Mouse (Mus musculus) lung, embryonic 14.5 days (tissue): ENCODE data around the gene Susd2. TPM values are rescaled to one million over a fixed set of nuclear protein-coding genes. Genes with fewer than 3 reads are reported as not detected.

ENCODE experiments used
- ATAC-seq: fragments of 200-750 bp; cut with Nextera tagmentation; 2 replicates; pipeline ENCODE4 v1.8.0; 2017; ENCODE audit warnings: mild to moderate bottlenecking, moderate TSS enrichment, moderate library complexity; ENCODE audit not compliant: insufficient read depth
- DNase-seq: peaks from one replicate; pipeline ENCODE4 v3.0.0-alpha.2; 2015
- H3K27ac ChIP-seq: fragments of 300-500 bp; sonication (generic); 2 replicates; pipeline ENCODE4 v1.5.1; 2014; ENCODE audit warnings: low read depth, mild to moderate bottlenecking, moderate library complexity
- H3K27me3 ChIP-seq: fragments of 300-500 bp; sonication (generic); 2 replicates; pipeline ENCODE4 v1.6.1; 2014; ENCODE audit warnings: low read length, control low read depth; ENCODE audit not compliant: insufficient read depth
- H3K36me3 ChIP-seq: fragments of 300-500 bp; sonication (generic); 2 replicates; pipeline ENCODE4 v1.6.1; 2014; ENCODE audit warnings: control low read depth; ENCODE audit not compliant: insufficient read depth
- H3K4me1 ChIP-seq: fragments of 300-500 bp; sonication (generic); 2 replicates; pipeline ENCODE4 v1.6.1; 2014; ENCODE audit warnings: antibody characterized with exemption, control low read depth; ENCODE audit not compliant: insufficient read depth
- H3K4me2 ChIP-seq: fragments of 300-500 bp; sonication (generic); 2 replicates; pipeline ENCODE4 v1.6.1; 2014; ENCODE audit warnings: mild to moderate bottlenecking
- H3K4me3 ChIP-seq: fragments of 300-500 bp; sonication (generic); 2 replicates; pipeline ENCODE4 v1.5.1; 2014; ENCODE audit warnings: low read depth, low read length
- H3K9ac ChIP-seq: fragments of 300-500 bp; sonication (generic); 2 replicates; pipeline ENCODE4 v1.6.1; 2014
- H3K9me3 ChIP-seq: fragments of 300-500 bp; sonication (generic); 2 replicates; pipeline ENCODE4 v1.6.1; 2016; ENCODE audit warnings: low read depth, low read length, control low read depth
- CTCF ChIP-seq: IDR thresholded peaks from 2 replicates; pipeline ENCODE4 v1.5.1; 2016; ENCODE audit warnings: antibody characterized with exemption, low read depth
- WGBS: fragments of 180-500 bp; shearing (Covaris S2); extraction: QIAGEN DNeasy Blood & Tissue Kit; methylation state at CpG from one replicate; pipeline ENCODE4 v1.1.7; 2014; 5-methylcytosine and 5-hydroxymethylcytosine counted together
- polyA plus RNA-seq: library from polyadenylated mRNA; unstranded; fragments of >200 nt; fragmentation: Nextera tagmentation; extraction: Ambion mirVana; gene quantifications from 2 replicates; pipeline ENCODE4 v1.2.1, GENCODE M21; 2014

Susd2 gene
- polyA plus RNA-seq, 1 experiment from 2014 or later: 5.9 TPM

DNA sequence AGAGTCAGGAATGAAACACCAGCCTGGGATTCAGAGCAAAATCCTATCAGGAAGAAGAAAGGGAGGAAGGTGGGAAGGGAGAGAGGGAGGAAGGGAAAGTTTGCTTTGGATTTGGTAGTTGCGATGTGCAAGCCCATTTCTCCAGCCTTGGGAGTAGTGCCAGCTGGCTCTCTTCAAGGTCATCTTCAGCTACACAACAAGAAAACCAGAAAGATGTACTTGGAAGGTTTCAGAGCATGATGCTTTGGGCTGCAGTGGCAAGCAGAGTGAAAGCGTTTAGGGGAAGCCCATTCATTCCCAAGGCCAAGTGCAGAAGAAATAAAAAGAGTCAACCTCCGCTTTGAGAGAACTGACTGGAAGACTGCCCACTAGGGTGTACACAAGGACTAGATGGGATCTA, 16.3 kb downstream of the Susd2 start:
- Histone ChIP-seq H3K4me3 (no peak overlapping the region), H3K9me3 (no peaks in the 10 kb centered on the region), H3K27me3 (no peaks in the 10 kb centered on the region), H3K4me1 (no peaks in the 10 kb centered on the region), H3K27ac (no peak overlapping the region), H3K4me2 (no peak overlapping the region), H3K9ac (no peak overlapping the region), H3K36me3 (no peaks in the 10 kb centered on the region)
- WGBS: 56% methylated on average over 3 of the region's 3 CpGs
- DNase-seq (peak; percentile 26), ATAC-seq (no peak)
- TF ChIP-seq CTCF: no peak

DNA sequence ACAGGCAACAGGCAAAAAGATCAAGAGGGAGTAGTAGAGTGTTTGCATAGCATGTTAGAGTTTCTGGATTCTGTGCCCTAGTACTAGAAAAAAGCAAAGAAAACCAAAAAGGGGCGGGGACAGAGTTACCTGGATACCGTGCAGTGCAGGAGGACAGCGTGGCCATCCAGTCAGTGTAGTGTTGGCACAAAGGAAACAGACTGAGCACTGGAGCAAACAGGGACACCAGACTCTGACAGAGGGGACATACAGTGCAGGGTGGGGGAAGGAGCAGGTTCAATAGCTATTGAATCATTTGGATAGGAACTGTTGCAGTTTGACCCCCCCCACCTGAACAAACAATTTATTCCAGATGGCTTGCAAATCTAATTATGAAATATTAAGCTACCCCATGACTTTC, 16.8 kb downstream of the Susd2 start:
- TF ChIP-seq CTCF: no peak
- no peak overlapping the region for H3K27ac ChIP-seq

DNA sequence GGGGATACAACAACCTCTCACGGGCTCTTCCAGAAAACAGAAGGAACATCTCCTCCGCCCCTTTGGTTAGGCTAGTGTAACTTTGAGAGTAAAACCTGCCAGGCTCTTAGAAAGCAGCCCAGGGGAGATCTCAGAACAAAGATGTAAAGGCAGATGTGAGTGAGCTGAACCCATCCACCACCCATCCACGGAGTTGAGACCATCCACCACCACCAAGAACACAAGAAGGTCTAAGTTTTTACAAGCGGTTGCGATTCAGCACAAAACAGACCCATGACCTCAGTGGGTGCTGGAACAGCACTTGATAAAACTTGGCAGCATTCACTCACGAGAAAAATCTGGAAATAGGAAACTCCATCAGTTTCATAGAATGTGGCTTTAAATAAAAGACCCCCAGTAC, 17.9 kb downstream of the Susd2 start:
- no peaks in the 10 kb centered on the region for H3K36me3 ChIP-seq
- H3K4me3 ChIP-seq: no peak overlapping the region
- H3K9ac ChIP-seq: no peak overlapping the region
- no peaks in the 10 kb centered on the region for H3K27me3 ChIP-seq
- no peaks in the 10 kb centered on the region for H3K4me1 ChIP-seq
- H3K4me2 ChIP-seq: no peak overlapping the region
- H3K27ac ChIP-seq: no peak overlapping the region
- ATAC-seq (no peak), DNase-seq (no peak)
- 30% methylated on average over 6 of the region's 6 CpGs for WGBS
- no peaks in the 10 kb centered on the region for H3K9me3 ChIP-seq
- TF ChIP-seq CTCF: no peak

More for the DNA sequence above, 16.8 kb downstream of the Susd2 start:
- Histone ChIP-seq H3K27me3 (no peaks in the 10 kb centered on the region), H3K9ac (no peak overlapping the region), H3K4me2 (no peak overlapping the region), H3K36me3 (no peaks in the 10 kb centered on the region), H3K4me3 (no peak overlapping the region), H3K4me1 (no peaks in the 10 kb centered on the region), H3K9me3 (no peaks in the 10 kb centered on the region)
- DNase-seq: peak; percentile 57
- WGBS: 42% methylated on average over 3 of the region's 3 CpGs
- peak; percentile 80; the same call in 1 of the 2 replicates for ATAC-seq

DNA sequence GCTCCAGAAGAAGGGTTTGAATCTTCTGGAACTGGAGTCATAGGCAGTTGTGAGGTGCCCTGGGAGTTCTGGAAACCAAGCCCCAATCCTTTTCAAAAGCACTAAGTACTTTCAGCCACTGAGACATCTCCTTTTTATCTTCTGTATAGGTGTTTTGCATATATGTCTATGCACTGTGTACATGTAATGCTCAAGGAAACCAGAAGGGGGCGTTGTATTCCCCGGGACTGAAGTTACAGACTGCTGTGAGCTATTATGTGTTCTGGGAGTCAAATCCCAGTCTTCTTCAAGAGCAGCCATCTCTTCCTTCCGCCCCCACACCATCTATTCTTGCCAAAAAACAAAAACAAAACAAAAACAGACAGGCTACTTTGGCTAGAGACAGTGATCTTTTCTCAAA, 23.0 kb downstream of the Susd2 start:
- H3K9me3 ChIP-seq: no peaks in the 10 kb centered on the region
- no peak overlapping the region for H3K4me3 ChIP-seq
- H3K9ac ChIP-seq: no peak overlapping the region
- ATAC-seq: no peak
- no peaks in the 10 kb centered on the region for H3K27me3 ChIP-seq
- DNase-seq: no peak
- H3K36me3 ChIP-seq: no peaks in the 10 kb centered on the region
- no peak overlapping the region for H3K4me2 ChIP-seq
- H3K4me1 ChIP-seq: no peaks in the 10 kb centered on the region
- TF ChIP-seq CTCF: 0 out of 2 replicates have a peak, but pooled peaks have one; percentile 13
- no peak overlapping the region for H3K27ac ChIP-seq
- 53% methylated on average over 3 of the region's 3 CpGs for WGBS

DNA sequence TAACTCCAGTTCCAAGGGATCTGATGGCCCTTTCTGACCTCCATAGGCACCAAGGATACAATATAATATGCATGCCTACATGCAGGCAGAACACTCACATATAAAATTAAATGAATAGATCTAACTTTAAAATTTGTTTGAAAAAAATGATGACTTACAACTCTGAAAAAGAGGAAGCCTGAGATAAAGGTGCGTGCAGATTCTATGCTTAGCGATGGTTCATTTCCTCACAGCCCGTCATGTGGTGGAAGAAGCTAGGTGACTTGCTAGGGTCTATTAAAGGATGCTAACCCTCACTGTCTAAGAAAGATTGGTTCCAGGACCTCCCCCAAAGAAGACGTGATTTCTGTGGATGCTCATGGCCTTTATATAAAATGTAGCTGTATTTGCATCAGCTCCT, 27.8 kb downstream of the Susd2 start:
- no peak overlapping the region for H3K27ac ChIP-seq
- no peaks in the 10 kb centered on the region for H3K36me3 ChIP-seq
- DNase-seq (no peak), ATAC-seq (no peak)
- H3K4me1 ChIP-seq: no peaks in the 10 kb centered on the region
- no peak overlapping the region for H3K9ac ChIP-seq
- no peak overlapping the region for H3K4me2 ChIP-seq
- H3K4me3 ChIP-seq: no peak overlapping the region
- 79% methylated on average over 4 of the region's 4 CpGs for WGBS
- no peaks in the 10 kb centered on the region for H3K9me3 ChIP-seq
- H3K27me3 ChIP-seq: no peaks in the 10 kb centered on the region
- no peak for TF ChIP-seq CTCF

DNA sequence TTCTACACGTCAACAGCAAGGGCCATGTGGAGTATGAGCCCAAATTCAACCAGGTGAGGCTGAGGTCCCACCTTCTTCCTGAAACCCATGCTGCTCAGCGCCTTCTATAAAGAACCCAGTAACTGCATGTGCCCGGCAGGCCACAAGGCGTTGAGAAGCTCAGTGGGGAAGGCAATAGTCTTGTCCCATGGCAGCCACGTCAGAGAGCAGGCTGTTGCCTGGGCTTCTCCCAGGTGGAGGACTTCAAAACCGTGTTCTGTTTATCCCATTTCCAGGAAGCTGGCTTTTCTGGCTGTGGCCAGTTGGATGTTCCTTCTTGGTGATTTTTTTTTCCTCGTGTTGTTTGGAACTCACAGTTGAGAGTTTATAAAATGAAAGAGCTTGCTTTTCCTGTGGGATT, 33.3 kb downstream of the Susd2 start:
- Histone ChIP-seq H3K36me3 (no peaks in the 10 kb centered on the region), H3K27ac (no peak overlapping the region), H3K4me1 (no peaks in the 10 kb centered on the region), H3K9me3 (no peaks in the 10 kb centered on the region), H3K4me2 (no peak overlapping the region), H3K9ac (no peak overlapping the region), H3K27me3 (no peaks in the 10 kb centered on the region), H3K4me3 (no peak overlapping the region)
- DNase-seq (no peak), ATAC-seq (no peak)
- 35% methylated on average over 7 of the region's 7 CpGs for WGBS
- no peak for TF ChIP-seq CTCF

DNA sequence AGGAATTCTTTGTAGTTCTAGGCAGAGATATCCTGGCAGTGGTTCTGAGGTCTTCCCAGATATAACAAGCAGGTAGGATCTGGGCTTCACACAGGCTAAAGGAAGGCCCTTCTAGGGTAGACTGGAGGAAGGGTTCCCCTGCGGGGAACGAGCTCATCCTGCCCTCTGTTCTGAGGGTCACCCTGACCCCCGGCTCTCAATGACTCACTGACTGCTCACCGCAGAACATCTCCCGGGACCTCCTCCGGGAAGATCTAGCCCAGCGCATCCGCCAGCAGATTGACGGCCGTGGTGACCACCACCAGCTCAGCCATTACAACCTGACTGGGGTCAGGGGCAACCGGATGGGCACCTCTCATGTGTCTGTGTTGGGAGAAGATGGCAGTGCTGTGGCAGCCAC, 34.8 kb downstream of the Susd2 start:
- H3K36me3 ChIP-seq: no peaks in the 10 kb centered on the region
- TF ChIP-seq CTCF: no peak
- H3K4me2 ChIP-seq: no peak overlapping the region
- H3K4me1 ChIP-seq: no peaks in the 10 kb centered on the region
- no peak overlapping the region for H3K9ac ChIP-seq
- 81% methylated on average over 11 of the region's 11 CpGs for WGBS
- H3K27me3 ChIP-seq: no peaks in the 10 kb centered on the region
- H3K9me3 ChIP-seq: no peaks in the 10 kb centered on the region
- DNase-seq (no peak), ATAC-seq (no peak)
- H3K4me3 ChIP-seq: no peak overlapping the region
- no peak overlapping the region for H3K27ac ChIP-seq

DNA sequence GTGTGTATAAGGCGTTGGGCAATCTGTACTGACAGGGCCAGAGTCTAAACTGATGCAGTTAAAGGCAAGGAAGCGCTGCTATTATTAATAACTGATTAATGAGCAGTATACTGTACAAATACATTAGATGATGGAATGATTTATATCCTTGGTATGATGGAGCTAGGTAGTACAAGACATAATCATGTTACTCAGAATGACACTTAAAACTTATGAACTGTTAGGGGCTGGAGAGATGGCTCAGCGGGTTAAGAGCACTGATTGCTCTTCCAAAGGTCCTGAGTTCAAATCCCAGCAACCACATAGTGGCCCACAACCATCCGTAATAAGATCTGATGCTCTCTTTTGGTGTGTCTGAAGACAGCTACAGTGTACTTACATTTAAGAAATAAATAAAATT, 36.6 kb downstream of the Susd2 start:
- Histone ChIP-seq H3K36me3 (no peaks in the 10 kb centered on the region), H3K4me2 (no peak overlapping the region), H3K4me1 (no peaks in the 10 kb centered on the region), H3K4me3 (no peak overlapping the region), H3K9me3 (no peaks in the 10 kb centered on the region), H3K27me3 (no peaks in the 10 kb centered on the region), H3K9ac (no peak overlapping the region), H3K27ac (no peak overlapping the region)
- DNase-seq (no peak), ATAC-seq (no peak)
- TF ChIP-seq CTCF: no peak
- 80% methylated on average over 4 of the region's 4 CpGs for WGBS
